Mouse (Mus musculus) spleen, adult 2 months (tissue): ENCODE data around the gene Epas1. TPM values are rescaled to one million over a fixed set of nuclear protein-coding genes. Genes with fewer than 3 reads are reported as not detected.

ENCODE experiments used
- DNase-seq, 2 experiments: peaks; one replicate each; pipeline versions ENCODE4 v3.0.0 to v3.0.0-alpha.2; 2012 to 2021; ENCODE audit warnings: low spot score in 2 of 2, low read depth in 1 of 2
- H3K27ac ChIP-seq: fragments of 200-500 bp; 2 replicates; pipeline ENCODE4 v1.5.1; 2012; ENCODE audit warnings: low read length, inconsistent platforms; ENCODE audit not compliant: insufficient read depth
- H3K27me3 ChIP-seq: fragments of 200-500 bp; 2 replicates; pipeline ENCODE4 v1.6.1; 2012; ENCODE audit warnings: mild to moderate bottlenecking, moderate library complexity, low read length, inconsistent platforms; ENCODE audit not compliant: control insufficient read depth, insufficient read depth
- H3K36me3 ChIP-seq: fragments of 200-500 bp; 2 replicates; pipeline ENCODE4 v1.6.1; 2012; ENCODE audit warnings: mild to moderate bottlenecking, low read length, inconsistent platforms; ENCODE audit not compliant: control insufficient read depth, insufficient read depth
- H3K4me1 ChIP-seq: fragments of 200-500 bp; 2 replicates; pipeline ENCODE4 v1.6.1; 2011; ENCODE audit warnings: inconsistent platforms; ENCODE audit not compliant: control insufficient read depth, insufficient read depth, insufficient read length
- H3K4me3 ChIP-seq: fragments of 200-500 bp; 2 replicates; pipeline ENCODE4 v1.5.1; 2011; ENCODE audit warnings: mild to moderate bottlenecking, inconsistent platforms; ENCODE audit not compliant: insufficient read depth, insufficient read length; ENCODE audit errors: extremely low read depth
- CTCF ChIP-seq: fragments of 200-500 bp; IDR thresholded peaks from 2 replicates; pipeline ENCODE4 v1.5.1; 2011; ENCODE audit warnings: mild to moderate bottlenecking, inconsistent platforms; ENCODE audit not compliant: insufficient read depth, insufficient read length, insufficient replicate concordance; ENCODE audit errors: extremely low read depth
- POLR2A ChIP-seq: fragments of 200-500 bp; IDR thresholded peaks from 2 replicates; pipeline ENCODE4 v1.6.1; 2011; ENCODE audit warnings: low read depth, low read length, inconsistent platforms
- WGBS: fragments of 180-500 bp; shearing (Covaris S2); methylation state at CpG from one replicate; pipeline ENCODE4 v1.1.7; 2018; 5-methylcytosine and 5-hydroxymethylcytosine counted together
- polyA plus RNA-seq: library from polyadenylated mRNA; depleted of rRNA; stranded (reverse); fragments of >200 nt; gene quantifications from 2 replicates; pipeline ENCODE4 v1.2.3, GENCODE M21; 2012

Epas1 gene
- polyA plus RNA-seq, 1 experiment, result 40.1 TPM

- no peak overlapping the region for H3K27ac ChIP-seq
- H3K4me1 ChIP-seq, result no peaks in the 10 kb centered on the region; the same call in 1 of the 2 replicates
- H3K36me3 ChIP-seq, result no peaks in the 10 kb centered on the region
- H3K27me3 ChIP-seq, result no peaks in the 10 kb centered on the region
- TF ChIP-seq POLR2A, result no peak
- no peak for TF ChIP-seq CTCF
- H3K4me3 ChIP-seq, result no peak overlapping the region
- DNase-seq, result no peak
- 50% methylated on average over 8 of the region's 8 CpGs for WGBS
These were observed 39.9 kb upstream of the Epas1 start for GRCm38 (mm10) chr17:86713591-86713990.

DNA sequence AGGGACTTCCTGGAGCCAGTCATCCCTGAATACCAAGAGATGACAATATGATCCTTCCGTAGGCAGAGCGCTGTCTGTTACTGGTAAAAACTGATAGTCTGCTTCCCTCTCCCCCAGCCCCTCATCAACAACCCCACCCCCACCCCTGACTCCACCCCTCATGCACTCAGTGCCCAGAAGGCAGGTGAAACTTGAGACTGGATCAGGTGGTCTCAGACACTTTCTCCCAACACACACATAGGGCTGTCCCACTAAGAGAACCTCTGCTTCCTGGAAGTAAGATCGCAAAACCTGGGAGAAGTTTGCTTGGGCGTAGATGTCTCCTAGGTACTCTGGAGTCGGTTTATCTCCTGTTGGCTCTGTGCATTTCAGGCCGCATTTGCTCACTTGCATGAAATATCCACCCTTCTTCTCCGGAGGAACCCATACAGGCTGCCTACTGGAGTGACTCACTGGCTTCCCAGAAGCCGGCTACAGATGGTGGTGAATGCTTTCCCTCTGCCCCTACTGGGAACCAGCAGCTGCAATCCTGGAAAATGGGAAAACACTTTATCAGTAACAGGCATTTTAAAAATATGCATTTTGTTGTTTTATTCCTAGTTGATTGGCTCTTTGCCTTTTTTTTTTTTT is 28.6 kb upstream of the Epas1 start:
- WGBS, result 90% methylated on average over 8 of the region's 8 CpGs

DNA sequence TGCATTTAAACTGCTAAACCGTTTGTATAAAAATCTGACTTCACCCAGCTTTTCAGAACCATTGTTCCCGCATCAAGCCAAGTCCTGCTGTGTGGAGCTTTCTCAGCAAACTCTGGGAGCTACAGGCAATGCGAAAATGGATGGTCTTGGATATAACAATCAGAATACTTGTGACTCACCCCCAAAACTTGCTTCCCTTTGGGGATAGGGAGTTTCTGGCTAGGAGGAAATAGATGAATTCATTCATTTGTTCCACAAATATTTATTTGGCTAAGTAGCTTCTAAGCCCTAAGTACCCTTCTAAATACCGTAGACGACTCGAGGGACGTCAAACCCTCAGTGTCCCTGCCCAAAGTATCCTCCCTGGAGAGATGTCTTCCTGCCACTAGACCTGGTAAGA is 27.0 kb upstream of the Epas1 start:
- Histone ChIP-seq H3K4me3 (no peak overlapping the region), H3K36me3 (no peaks in the 10 kb centered on the region), H3K27ac (no peak overlapping the region), H3K4me1 (no peaks in the 10 kb centered on the region), H3K27me3 (no peaks in the 10 kb centered on the region)
- no peak for DNase-seq
- no peak for TF ChIP-seq CTCF
- TF ChIP-seq POLR2A, result no peak
- 73% methylated on average over 7 of the region's 7 CpGs for WGBS

More for the DNA sequence above, 28.6 kb upstream of the Epas1 start:
- no peak for DNase-seq
- Histone ChIP-seq H3K36me3 (no peaks in the 10 kb centered on the region), H3K4me1 (no peaks in the 10 kb centered on the region), H3K27me3 (no peaks in the 10 kb centered on the region), H3K4me3 (no peak overlapping the region), H3K27ac (no peak overlapping the region)
- TF ChIP-seq POLR2A (no peak), CTCF (no peak)

DNA sequence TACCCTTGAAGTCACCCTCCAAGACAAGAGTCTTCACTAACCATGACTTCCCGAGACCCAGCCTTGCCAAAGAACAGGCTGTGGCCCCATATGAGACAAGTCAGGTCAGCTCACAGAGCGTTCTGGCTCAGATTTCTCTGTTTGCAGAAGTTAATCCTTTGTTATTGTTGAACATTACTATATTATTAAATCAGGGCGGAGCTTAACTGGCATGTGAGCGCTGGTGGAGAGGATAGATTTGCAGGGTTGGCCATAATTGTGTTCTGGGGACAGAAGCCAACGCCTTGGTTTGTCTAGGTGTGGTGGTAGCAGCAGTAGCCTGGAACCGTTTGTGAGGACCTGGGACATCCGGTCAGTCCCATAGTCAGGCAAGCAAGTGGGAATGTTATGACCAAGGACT is 26.5 kb upstream of the Epas1 start:
- Histone ChIP-seq H3K27me3 (no peaks in the 10 kb centered on the region), H3K27ac (no peak overlapping the region), H3K4me1 (0 out of 2 replicates have a peak, but pooled peaks cover 2% of the 10 kb centered on the region), H3K36me3 (no peaks in the 10 kb centered on the region), H3K4me3 (no peak overlapping the region)
- TF ChIP-seq POLR2A (no peak), CTCF (no peak)
- WGBS, result 92% methylated on average over 7 of the region's 7 CpGs
- no peak for DNase-seq

DNA sequence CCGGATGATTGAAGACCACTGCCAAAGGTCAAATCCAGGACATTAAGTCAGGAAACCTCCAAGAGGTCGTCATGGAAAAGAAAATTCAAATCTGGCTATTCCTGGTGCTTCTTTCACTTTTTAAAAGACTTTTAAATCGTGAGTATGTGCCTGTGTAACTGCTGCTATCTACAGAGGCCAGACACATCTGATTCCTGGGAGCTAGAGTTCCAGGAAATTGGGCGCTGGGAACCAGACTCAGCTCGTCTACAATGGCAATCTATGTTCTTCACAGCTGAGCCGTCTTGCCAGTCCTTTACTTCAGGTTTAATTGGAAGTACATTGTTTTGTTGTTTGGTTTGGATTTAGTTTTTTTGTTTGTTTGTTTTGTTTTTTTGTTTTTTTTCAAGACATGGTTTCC is 22.2 kb upstream of the Epas1 start:
- 88% methylated on average over 6 of the region's 6 CpGs for WGBS
- Histone ChIP-seq H3K4me1 (peaks cover 10% of the 10 kb centered on the region; the same call in 1 of the 2 replicates), H3K4me3 (no peak overlapping the region), H3K27ac (no peak overlapping the region), H3K36me3 (no peaks in the 10 kb centered on the region), H3K27me3 (no peaks in the 10 kb centered on the region)
- no peak for DNase-seq
- TF ChIP-seq POLR2A (no peak), CTCF (no peak)

- no peak overlapping the region for H3K4me3 ChIP-seq
These were observed 21.5 kb upstream of the Epas1 start for GRCm38 (mm10) chr17:86732024-86732423.

DNA sequence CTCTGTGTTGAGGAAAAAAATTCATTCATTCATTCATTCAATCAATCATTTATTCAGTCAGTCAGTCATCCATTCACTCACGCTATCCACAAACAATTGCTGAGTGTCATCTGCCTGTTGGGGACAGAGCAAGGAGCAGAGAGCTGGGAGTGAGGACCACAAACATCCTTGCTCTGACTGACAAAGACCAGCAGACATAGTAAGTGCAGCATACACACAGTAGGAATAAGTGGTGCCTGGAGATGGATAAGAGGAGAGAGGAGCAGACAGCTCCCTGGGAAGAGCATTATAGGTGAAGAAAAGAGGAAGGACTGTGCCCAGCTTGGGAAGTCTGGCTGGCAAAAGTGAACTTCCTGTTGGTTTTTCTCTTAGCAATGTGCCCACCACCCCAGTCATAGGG is 21.0 kb upstream of the Epas1 start:
- Histone ChIP-seq H3K4me1 (peaks cover 10% of the 10 kb centered on the region; the same call in 1 of the 2 replicates), H3K27ac (no peak overlapping the region), H3K27me3 (no peaks in the 10 kb centered on the region), H3K4me3 (no peak overlapping the region), H3K36me3 (no peaks in the 10 kb centered on the region)
- TF ChIP-seq POLR2A, result no peak
- no peak for TF ChIP-seq CTCF
- no peak for DNase-seq
- 58% methylated on average over 1 of the region's 1 CpGs for WGBS

More at GRCm38 (mm10) chr17:86732024-86732423, 21.5 kb upstream of the Epas1 start:
- Histone ChIP-seq H3K4me1 (peaks cover 10% of the 10 kb centered on the region; the same call in 1 of the 2 replicates), H3K27me3 (no peaks in the 10 kb centered on the region), H3K27ac (no peak overlapping the region), H3K36me3 (no peaks in the 10 kb centered on the region)
- under 1% methylated on average over 11 of the region's 11 CpGs for WGBS
- TF ChIP-seq CTCF, result no peak
- no peak; the same call in 1 of the 2 replicates for TF ChIP-seq POLR2A
- DNase-seq, result peak in 1 of 2 experiments; percentile 80
